Comparison of ENCODE assay signal across 8 mouse cellular contexts in genomic region chr9:44287003-44287400, GRCm38 (mm10). TPM values are rescaled to one million over a fixed set of nuclear protein-coding genes. Genes with fewer than 3 reads are reported as not detected.
DNase-seq lines count a peak whose midpoint lies in the region; ATAC-seq and TF ChIP-seq lines count a peak whose summit lies in the region.

No protein-coding gene starts in this region.

- ATAC-seq in heart, embryonic 13.5 days (ENCODE audit: extremely low read depth, insufficient number of reproducible peaks, low FRiP score, low TSS enrichment): peak; percentile 7; the same call in 1 of the 2 replicates
- peak; percentile 38; the same call in 1 of the 2 replicates for ATAC-seq in hindbrain, embryonic 13.5 days (ENCODE audit: low FRiP score)
- ATAC-seq in midbrain, embryonic 13.5 days: no peak; the same call in 1 of the 2 replicates

- no peak for TF ChIP-seq CTCF in brain, embryonic 14.5 days (IDR thresholded peaks at IDR 0.05; ENCODE audit: borderline replicate concordance, extremely low read depth, insufficient read depth, insufficient read length)

- peaks cover 32% of the 10 kb centered on the region for H3K4me1 ChIP-seq in heart, embryonic 13.5 days
- peaks cover 33% of the 10 kb centered on the region for H3K4me1 ChIP-seq in hindbrain, embryonic 13.5 days (replicated peaks)
- H3K4me1 ChIP-seq in midbrain, embryonic 13.5 days (replicated peaks): peaks cover 30% of the 10 kb centered on the region

- peak overlapping the region; percentile 78 for H3K4me3 ChIP-seq in heart, embryonic 13.5 days
- peak overlapping the region; percentile 87 for H3K4me3 ChIP-seq in hindbrain, embryonic 13.5 days
- peak overlapping the region; percentile 88 for H3K4me3 ChIP-seq in midbrain, embryonic 13.5 days (replicated peaks)

- WGBS in heart, embryonic 13.5 days: 7% methylated on average over 11 of the region's 11 CpGs
- 8% methylated on average over 11 of the region's 11 CpGs for WGBS in hindbrain, embryonic 13.5 days
- 7% methylated on average over 11 of the region's 11 CpGs for WGBS in midbrain, embryonic 13.5 days

- H3K4me2 ChIP-seq in heart, embryonic 13.5 days: peak overlapping the region; percentile 97
- H3K4me2 ChIP-seq in hindbrain, embryonic 13.5 days: peak overlapping the region; percentile 95
- peak overlapping the region; percentile 94 for H3K4me2 ChIP-seq in midbrain, embryonic 13.5 days (replicated peaks)

- no peak for DNase-seq in heart, adult 9 months (ENCODE audit: low spot score in 2 of 2)
- DNase-seq in brain, embryonic 14.5 days (ENCODE audit: low read depth): peak; percentile 16
- DNase-seq in yolk sac, embryonic 10.5 days (ENCODE audit: low spot score): no peak
- DNase-seq in cerebellum, adult 9-11 months: no peak
- DNase-seq in kidney, postnatal 36 days: no peak

- no peaks in the 10 kb centered on the region for H3K9me3 ChIP-seq in heart, embryonic 13.5 days
- no peaks in the 10 kb centered on the region for H3K9me3 ChIP-seq in hindbrain, embryonic 13.5 days
- H3K9me3 ChIP-seq in midbrain, embryonic 13.5 days: no peaks in the 10 kb centered on the region

- H3K9ac ChIP-seq in heart, embryonic 13.5 days: peak overlapping the region; percentile 86
- H3K9ac ChIP-seq in hindbrain, embryonic 13.5 days: peak overlapping the region; percentile 96
- peak overlapping the region; percentile 96 for H3K9ac ChIP-seq in midbrain, embryonic 13.5 days (replicated peaks)

- 0 out of 2 replicates have a peak overlapping the region, but pooled peaks have one; percentile 55 for H3K27ac ChIP-seq in heart, embryonic 13.5 days (replicated peaks)
- peak overlapping the region; percentile 89 for H3K27ac ChIP-seq in hindbrain, embryonic 13.5 days
- H3K27ac ChIP-seq in midbrain, embryonic 13.5 days: peak overlapping the region; percentile 89

- no peak for TF ChIP-seq POLR2A in brain, embryonic 14.5 days (IDR thresholded peaks at IDR 0.05; ENCODE audit: borderline replicate concordance, extremely low read depth, insufficient read depth, insufficient read length, poor library complexity, severe bottlenecking)

- peaks cover 22% of the 10 kb centered on the region for H3K36me3 ChIP-seq in heart, embryonic 13.5 days
- H3K36me3 ChIP-seq in hindbrain, embryonic 13.5 days: peaks cover 30% of the 10 kb centered on the region
- H3K36me3 ChIP-seq in midbrain, embryonic 13.5 days: peaks cover 21% of the 10 kb centered on the region

- peaks cover 44% of the 10 kb centered on the region for H3K27me3 ChIP-seq in heart, embryonic 13.5 days (replicated peaks)
- 0 out of 2 replicates have a peak, but pooled peaks cover 3% of the 10 kb centered on the region for H3K27me3 ChIP-seq in hindbrain, embryonic 13.5 days
- no peaks in the 10 kb centered on the region for H3K27me3 ChIP-seq in midbrain, embryonic 13.5 days

RNA-seq across cellular contexts. Expression of gene Abcg4, which starts 1.4 kb away (rescaled TPM):
- polyA plus RNA-seq in heart, embryonic 13.5 days (2015; fragmentation: Nextera tagmentation; extraction: Ambion mirVana): 2.1 and 3.5 TPM in 2 replicates
- polyA plus RNA-seq in brain, embryonic 14.5 days (2012; rRNA removed): 72.9 and 77.1 TPM in 2 replicates
- 18.0 and 20.1 TPM in 2 replicates for polyA plus RNA-seq in hindbrain, embryonic 13.5 days (2015; fragmentation: Nextera tagmentation; extraction: Ambion mirVana)
- polyA plus RNA-seq in midbrain, embryonic 13.5 days (2015; fragmentation: Nextera tagmentation; extraction: Ambion mirVana): 17.3 and 18.1 TPM in 2 replicates

RNA-seq across cellular contexts. Expression of gene Hinfp, which starts 18.5 kb away (rescaled TPM):
- 14.9 and 16.0 TPM in 2 replicates for polyA plus RNA-seq in heart, embryonic 13.5 days (2015; fragmentation: Nextera tagmentation; extraction: Ambion mirVana)
- 44.2 and 47.6 TPM in 2 replicates for polyA plus RNA-seq in brain, embryonic 14.5 days (2012; rRNA removed)
- polyA plus RNA-seq in hindbrain, embryonic 13.5 days (2015; fragmentation: Nextera tagmentation; extraction: Ambion mirVana): 31.4 and 36.6 TPM in 2 replicates
- 37.5 and 38.5 TPM in 2 replicates for polyA plus RNA-seq in midbrain, embryonic 13.5 days (2015; fragmentation: Nextera tagmentation; extraction: Ambion mirVana)

RNA-seq across cellular contexts. Expression of gene Nlrx1, which starts 18.6 kb away (rescaled TPM):
- 5.6 and 5.9 TPM in 2 replicates for polyA plus RNA-seq in heart, embryonic 13.5 days (2015; fragmentation: Nextera tagmentation; extraction: Ambion mirVana)
- polyA plus RNA-seq in brain, embryonic 14.5 days (2012; rRNA removed): 4.0 and 4.5 TPM in 2 replicates
- 4.4 TPM in 2 replicates for polyA plus RNA-seq in hindbrain, embryonic 13.5 days (2015; fragmentation: Nextera tagmentation; extraction: Ambion mirVana)
- polyA plus RNA-seq in midbrain, embryonic 13.5 days (2015; fragmentation: Nextera tagmentation; extraction: Ambion mirVana): 3.3 and 3.5 TPM in 2 replicates

RNA-seq across cellular contexts. Expression of gene C2cd2l, which starts 33.1 kb away (rescaled TPM):
- polyA plus RNA-seq in heart, embryonic 13.5 days (2015; fragmentation: Nextera tagmentation; extraction: Ambion mirVana): 7.1 TPM in 2 replicates
- 58.5 and 62.1 TPM in 2 replicates for polyA plus RNA-seq in brain, embryonic 14.5 days (2012; rRNA removed)
- 19.1 and 21.6 TPM in 2 replicates for polyA plus RNA-seq in hindbrain, embryonic 13.5 days (2015; fragmentation: Nextera tagmentation; extraction: Ambion mirVana)
- polyA plus RNA-seq in midbrain, embryonic 13.5 days (2015; fragmentation: Nextera tagmentation; extraction: Ambion mirVana): 23.0 and 27.3 TPM in 2 replicates

RNA-seq across cellular contexts. Expression of gene Pdzd3, which starts 35.7 kb away (rescaled TPM):
- 0.12 TPM in 1 of 2 replicates, not detected in the other for polyA plus RNA-seq in heart, embryonic 13.5 days (2015; fragmentation: Nextera tagmentation; extraction: Ambion mirVana)
- polyA plus RNA-seq in brain, embryonic 14.5 days (2012; rRNA removed): 0.57 and 0.78 TPM in 2 replicates
- polyA plus RNA-seq in hindbrain, embryonic 13.5 days (2015; fragmentation: Nextera tagmentation; extraction: Ambion mirVana): 0.17 and 0.48 TPM in 2 replicates
- polyA plus RNA-seq in midbrain, embryonic 13.5 days (2015; fragmentation: Nextera tagmentation; extraction: Ambion mirVana): 0.48 and 0.64 TPM in 2 replicates
